Mouse (Mus musculus) ES-E14 (cell line): ENCODE measurements at regions not wholly inside any gene's neighbourhood (a gene's known extent, or its start where the extent isn't known, plus 50 kb on each side); places are given as distances from the start of the nearest gene placed in this dataset.
"Not testable (repeated sequence)": the region's sequence is repeated elsewhere in the genome, so short reads cannot be mapped to it uniquely, and the experiment has no call there.

Experiments
- HCFC1 ChIP-seq: IDR thresholded peaks from 2 replicates; pipeline ENCODE4 v1.6.1; 2012; ENCODE audit warnings: low read length, inconsistent platforms, borderline replicate concordance; ENCODE audit not compliant: insufficient read depth
- MAFK ChIP-seq: IDR thresholded peaks from 2 replicates; pipeline ENCODE4 v1.6.1; 2014; ENCODE audit warnings: mild to moderate bottlenecking, low read depth, low read length, inconsistent platforms; ENCODE audit not compliant: insufficient read depth
- ZC3H11A ChIP-seq: IDR thresholded peaks from 2 replicates; pipeline ENCODE4 v1.6.1; 2012; ENCODE audit warnings: low read depth, mild to moderate bottlenecking, inconsistent platforms, low read length, borderline replicate concordance

GRCm38 (mm10) chr2:23908776-23909175 is 140.4 kb downstream of the Hnmt start:
- TF ChIP-seq HCFC1, ZC3H11A, MAFK: not testable (repeated sequence)
